Mouse (Mus musculus) limb, embryonic 15.5 days (tissue): ENCODE data around the gene Ccdc58. TPM values are rescaled to one million over a fixed set of nuclear protein-coding genes. Genes with fewer than 3 reads are reported as not detected.
"Not testable (repeated sequence)": the region's sequence is repeated elsewhere in the genome, so short reads cannot be mapped to it uniquely, and the experiment has no call there.

Experiments used
- ATAC-seq: fragments of 200-750 bp; cut with Nextera tagmentation; 2 replicates; pipeline ENCODE4 v1.8.0; 2017; ENCODE audit warnings: low read depth, moderate TSS enrichment; ENCODE audit not compliant: insufficient number of reproducible peaks, low FRiP score, low TSS enrichment
- H3K27ac ChIP-seq: fragments of 300-500 bp; sonication (generic); 2 replicates; pipeline ENCODE4 v1.5.1; 2015; ENCODE audit warnings: moderate library complexity, mild to moderate bottlenecking, inconsistent platforms
- H3K27me3 ChIP-seq: fragments of 300-500 bp; sonication (generic); 2 replicates; pipeline ENCODE4 v1.6.1; 2015; ENCODE audit warnings: inconsistent platforms
- H3K36me3 ChIP-seq: fragments of 300-500 bp; sonication (generic); 2 replicates; pipeline ENCODE4 v1.6.1; 2015; ENCODE audit warnings: inconsistent platforms
- H3K4me1 ChIP-seq: fragments of 300-500 bp; sonication (generic); 2 replicates; pipeline ENCODE4 v1.6.1; 2015; ENCODE audit warnings: inconsistent platforms
- H3K4me2 ChIP-seq: fragments of 300-500 bp; sonication (generic); 2 replicates; pipeline ENCODE4 v1.6.1; 2015; ENCODE audit warnings: mild to moderate bottlenecking, inconsistent platforms
- H3K4me3 ChIP-seq: fragments of 300-500 bp; sonication (generic); 2 replicates; pipeline ENCODE4 v1.5.1; 2015; ENCODE audit warnings: mild to moderate bottlenecking, inconsistent platforms
- H3K9ac ChIP-seq: fragments of 300-500 bp; sonication (generic); 2 replicates; pipeline ENCODE4 v1.6.1; 2015; ENCODE audit warnings: inconsistent platforms
- H3K9me3 ChIP-seq: fragments of 300-500 bp; sonication (generic); 2 replicates; pipeline ENCODE4 v1.6.1; 2016; ENCODE audit warnings: inconsistent platforms
- WGBS: fragments of 180-500 bp; shearing (Covaris S2); methylation state at CpG from one replicate; pipeline ENCODE4 v1.1.7; 2015; 5-methylcytosine and 5-hydroxymethylcytosine counted together
- polyA plus RNA-seq: library from polyadenylated mRNA; unstranded; fragments of >200 nt; fragmentation: Nextera tagmentation; extraction: Ambion mirVana; gene quantifications from 2 replicates; pipeline ENCODE4 v1.2.1, GENCODE M21; 2015

Gene Ccdc58
- polyA plus RNA-seq, 1 experiment from 2014 or later = 80.8 TPM

DNA sequence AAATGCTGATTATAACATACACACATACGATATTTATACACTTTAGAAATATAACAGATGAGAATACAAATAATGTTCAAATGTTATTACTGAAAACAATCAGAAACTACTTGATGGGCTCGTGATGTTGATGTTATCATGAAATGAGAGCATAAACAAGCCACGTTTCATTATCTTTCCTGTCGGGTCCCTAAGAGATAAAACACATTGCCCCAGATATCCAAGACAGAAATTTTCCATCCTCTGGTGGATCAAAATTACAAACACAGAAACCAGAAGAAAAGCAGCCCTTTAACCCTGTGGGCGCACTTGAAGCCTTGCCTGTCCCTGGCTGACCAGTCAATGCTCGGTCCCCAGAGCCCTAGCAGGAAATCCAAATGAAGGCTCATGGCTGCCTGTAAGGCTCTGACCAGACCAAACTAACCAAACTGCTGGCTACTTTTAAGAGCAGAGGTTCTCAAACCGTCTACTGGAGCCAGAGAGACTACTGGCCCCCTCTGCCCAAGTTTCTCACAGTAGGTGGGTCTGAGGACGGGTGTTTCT, 13.5 kb upstream of the Ccdc58 start:
- 71% methylated on average over 8 of the region's 8 CpGs for WGBS
- H3K36me3 ChIP-seq = peaks cover 35% of the 10 kb centered on the region
- no peak for ATAC-seq
- H3K27ac ChIP-seq = no peak overlapping the region
- 0 out of 2 replicates have a peak, but pooled peaks cover 3% of the 10 kb centered on the region for H3K4me1 ChIP-seq
- H3K27me3 ChIP-seq = no peaks in the 10 kb centered on the region
- no peak overlapping the region for H3K4me2 ChIP-seq
- no peak overlapping the region for H3K9ac ChIP-seq
- no peak overlapping the region for H3K4me3 ChIP-seq
- H3K9me3 ChIP-seq = no peaks in the 10 kb centered on the region

- not testable (repeated sequence) for ATAC-seq, H3K9ac ChIP-seq, H3K36me3 ChIP-seq, H3K9me3 ChIP-seq, H3K27me3 ChIP-seq, H3K27ac ChIP-seq, H3K4me2 ChIP-seq, H3K4me3 ChIP-seq
- WGBS = 78% methylated on average over 1 of the region's 1 CpGs
- H3K4me1 ChIP-seq = peaks cover 13% of the 10 kb centered on the region
These were observed 9.0 kb upstream of the Ccdc58 start for GRCm38 (mm10) chr16:36062534-36062933.

DNA sequence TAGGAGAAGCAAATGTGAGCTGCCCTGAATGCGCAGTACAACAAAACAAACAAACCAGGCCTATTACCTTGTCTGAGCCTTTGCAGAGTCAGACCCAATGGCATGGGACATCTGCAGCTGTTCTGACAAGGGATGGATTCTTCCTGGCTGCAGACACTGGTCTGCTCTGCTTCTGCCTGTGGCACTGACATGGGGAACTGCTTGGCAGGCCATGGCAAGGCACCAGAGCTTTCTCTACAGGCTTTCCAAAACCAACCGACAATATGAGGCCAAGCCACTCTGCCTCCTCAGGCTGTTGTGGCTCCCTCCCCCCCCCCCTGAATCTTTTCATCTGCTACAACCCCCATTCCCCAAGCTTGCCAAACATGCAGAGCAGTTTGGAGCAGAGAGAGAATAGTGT, 8.2 kb upstream of the Ccdc58 start:
- peaks cover 6% of the 10 kb centered on the region for H3K36me3 ChIP-seq
- H3K4me2 ChIP-seq = no peak overlapping the region
- no peak overlapping the region for H3K4me3 ChIP-seq
- WGBS = 66% methylated on average over 2 of the region's 2 CpGs
- 0 out of 2 replicates have a peak overlapping the region, but pooled peaks have one; percentile 4 for H3K27ac ChIP-seq
- H3K27me3 ChIP-seq = no peaks in the 10 kb centered on the region
- peaks cover 17% of the 10 kb centered on the region for H3K4me1 ChIP-seq
- no peaks in the 10 kb centered on the region for H3K9me3 ChIP-seq
- ATAC-seq = no peak
- no peak overlapping the region for H3K9ac ChIP-seq

- no peak overlapping the region for H3K9ac ChIP-seq
- ATAC-seq = no peak
- H3K4me3 ChIP-seq = no peak overlapping the region
- no peaks in the 10 kb centered on the region for H3K9me3 ChIP-seq
- no peak overlapping the region for H3K27ac ChIP-seq
- H3K4me2 ChIP-seq = no peak overlapping the region
- H3K4me1 ChIP-seq = peaks cover 30% of the 10 kb centered on the region
- H3K36me3 ChIP-seq = peaks cover 6% of the 10 kb centered on the region
- no peaks in the 10 kb centered on the region for H3K27me3 ChIP-seq
- WGBS = 81% methylated on average over 5 of the region's 5 CpGs
These were observed 6.6 kb upstream of the Ccdc58 start for GRCm38 (mm10) chr16:36064904-36065303.

GRCm38 (mm10) chr16:36067694-36068093, 3.8 kb upstream of the Ccdc58 start:
- ATAC-seq = no peak
- Histone ChIP-seq H3K9me3 (no peaks in the 10 kb centered on the region), H3K9ac (no peak overlapping the region), H3K4me2 (no peak overlapping the region), H3K36me3 (no peaks in the 10 kb centered on the region), H3K27ac (no peak overlapping the region), H3K27me3 (no peaks in the 10 kb centered on the region), H3K4me3 (no peak overlapping the region), H3K4me1 (peaks cover 30% of the 10 kb centered on the region)
- WGBS = 42% methylated on average over 2 of the region's 2 CpGs

GRCm38 (mm10) chr16:36068356-36068755, 3.1 kb upstream of the Ccdc58 start:
- Histone ChIP-seq H3K27me3 (no peaks in the 10 kb centered on the region), H3K9me3 (no peaks in the 10 kb centered on the region), H3K4me3 (no peak overlapping the region; the same call in 1 of the 2 replicates), H3K9ac (no peak overlapping the region), H3K4me2 (0 out of 2 replicates have a peak overlapping the region, but pooled peaks have one; percentile 54), H3K4me1 (peaks cover 30% of the 10 kb centered on the region), H3K27ac (no peak overlapping the region), H3K36me3 (no peaks in the 10 kb centered on the region)
- no peak for ATAC-seq
- 57% methylated on average over 3 of the region's 3 CpGs for WGBS

DNA sequence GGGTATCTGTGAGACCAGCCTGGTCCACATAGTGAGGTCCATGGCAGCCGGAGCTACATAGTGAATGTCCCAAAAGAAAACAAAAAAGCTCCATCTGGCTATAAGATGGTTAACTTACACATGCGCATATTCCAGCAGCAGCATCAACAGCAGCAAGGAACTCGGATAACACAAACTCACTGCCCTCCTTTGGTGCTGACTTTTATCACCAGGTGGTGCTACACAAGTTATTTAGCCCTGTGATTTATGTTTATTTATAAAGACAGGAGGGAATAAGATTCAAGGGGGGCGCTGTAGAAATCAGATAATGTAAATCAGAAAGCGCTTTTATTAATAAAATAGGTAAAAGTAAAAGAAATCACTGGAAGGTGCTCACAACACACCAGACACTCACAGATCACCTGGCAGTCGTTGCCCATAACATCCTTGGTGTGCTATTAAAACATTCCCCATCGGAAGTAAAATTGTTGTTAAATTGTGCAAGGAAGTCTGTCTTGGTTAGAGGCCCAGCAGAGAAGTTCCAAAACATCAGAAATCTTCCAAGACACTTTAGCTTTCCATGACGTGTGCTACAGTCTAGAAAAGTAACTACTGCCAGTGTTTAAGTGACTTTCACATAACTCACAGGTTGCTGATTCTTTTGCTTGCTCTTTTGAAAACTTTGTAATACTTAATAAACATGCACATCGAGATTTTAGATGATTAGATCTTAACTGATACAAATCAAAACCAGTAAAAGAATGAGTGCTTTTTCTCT, 1.5 kb upstream of the Ccdc58 start:
- H3K9me3 ChIP-seq = no peaks in the 10 kb centered on the region
- no peak overlapping the region for H3K27ac ChIP-seq
- H3K4me3 ChIP-seq = peak overlapping the region; percentile 86
- peak overlapping the region; percentile 54 for H3K4me2 ChIP-seq
- 0 out of 2 replicates have a peak overlapping the region, but pooled peaks have one; percentile 82 for H3K9ac ChIP-seq
- H3K36me3 ChIP-seq = no peaks in the 10 kb centered on the region
- H3K27me3 ChIP-seq = no peaks in the 10 kb centered on the region
- 20% methylated on average over 9 of the region's 9 CpGs for WGBS
- peaks cover 27% of the 10 kb centered on the region for H3K4me1 ChIP-seq
- ATAC-seq = no peak

DNA sequence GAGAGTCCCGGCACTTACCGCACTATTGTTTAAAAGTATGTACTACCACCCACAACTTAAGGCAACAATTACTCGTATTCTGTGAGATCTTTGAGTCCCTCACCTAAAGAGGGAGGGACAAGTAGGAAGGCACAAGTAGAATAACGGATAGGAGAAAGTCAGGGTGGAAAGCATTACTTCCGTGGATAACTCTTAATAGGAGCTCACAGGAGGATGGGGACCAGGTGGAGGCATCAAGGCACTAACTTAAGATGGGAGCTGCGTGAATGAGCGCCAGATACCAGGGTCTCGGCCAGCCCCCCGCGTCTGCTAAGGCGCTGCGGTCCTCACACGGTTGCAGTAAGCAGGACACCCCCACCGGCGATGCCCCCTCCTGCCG, 425 bp upstream of the Ccdc58 start:
- Histone ChIP-seq H3K27ac (peak overlapping the region; percentile 100), H3K4me3 (peak overlapping the region; percentile 86), H3K36me3 (peaks cover 5% of the 10 kb centered on the region; the same call in 1 of the 2 replicates), H3K4me1 (peaks cover 26% of the 10 kb centered on the region), H3K27me3 (no peaks in the 10 kb centered on the region), H3K9ac (peak overlapping the region; percentile 82), H3K9me3 (no peaks in the 10 kb centered on the region), H3K4me2 (peak overlapping the region; percentile 54)
- no peak for ATAC-seq
- WGBS = 0% methylated on average over 15 of the region's 16 CpGs

DNA sequence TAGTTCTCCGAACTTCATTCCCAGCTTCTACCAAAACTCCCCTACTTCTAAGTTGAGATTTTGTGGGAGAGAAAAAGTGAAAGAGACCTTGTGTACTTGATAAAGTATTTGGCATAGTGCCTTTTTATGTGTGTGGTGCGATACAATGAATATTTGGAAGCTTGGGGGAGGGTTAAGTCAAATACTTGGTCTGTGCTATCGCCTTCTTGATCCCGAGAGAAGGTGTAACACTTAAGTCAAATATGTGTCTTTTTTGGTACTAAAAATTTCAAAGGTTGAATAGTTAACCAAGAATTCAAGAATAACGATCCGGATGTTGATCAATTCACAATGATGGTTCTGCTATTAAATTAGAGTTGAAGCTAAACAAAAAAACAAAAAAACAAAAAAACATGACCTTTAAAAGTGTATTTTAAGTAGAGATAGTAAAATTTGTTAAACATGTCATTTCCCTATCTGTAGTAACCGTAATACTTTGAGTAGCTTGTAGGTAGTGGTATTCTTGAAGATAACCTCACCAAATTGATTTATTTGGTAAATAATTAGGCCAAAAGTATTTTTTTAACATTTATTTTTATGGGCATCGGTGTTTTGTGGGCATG, 1.0 kb downstream of the Ccdc58 start:
- Histone ChIP-seq H3K9ac (peak overlapping the region; percentile 82), H3K27ac (peak overlapping the region; percentile 100), H3K27me3 (no peaks in the 10 kb centered on the region), H3K4me3 (peak overlapping the region; percentile 86), H3K4me1 (peaks cover 19% of the 10 kb centered on the region), H3K9me3 (no peaks in the 10 kb centered on the region), H3K36me3 (peaks cover 5% of the 10 kb centered on the region; the same call in 1 of the 2 replicates), H3K4me2 (peak overlapping the region; percentile 54)
- 27% methylated on average over 8 of the region's 8 CpGs for WGBS
- no peak for ATAC-seq

DNA sequence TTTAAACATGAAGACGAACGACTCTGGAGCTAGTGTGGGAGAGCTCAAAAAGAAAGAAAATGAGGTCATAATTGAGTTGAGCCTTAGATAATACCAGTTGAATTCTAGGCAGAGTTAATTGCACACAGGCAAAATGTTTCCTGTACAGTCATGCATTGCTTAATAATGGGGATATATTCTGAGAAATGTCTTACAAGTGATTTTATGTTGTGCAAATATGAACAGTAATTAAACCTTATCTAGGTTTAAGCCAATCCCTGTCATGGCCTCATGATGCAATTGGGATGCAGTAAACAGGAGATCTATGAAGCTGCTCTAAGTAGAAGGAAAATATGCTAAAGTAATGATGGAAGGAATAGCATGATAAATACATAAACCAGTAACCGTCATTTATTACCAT, 3.3 kb downstream of the Ccdc58 start:
- H3K4me3 ChIP-seq = no peak overlapping the region
- H3K9me3 ChIP-seq = no peaks in the 10 kb centered on the region
- H3K27me3 ChIP-seq = no peaks in the 10 kb centered on the region
- no peak overlapping the region for H3K9ac ChIP-seq
- H3K36me3 ChIP-seq = peaks cover 8% of the 10 kb centered on the region; the same call in 1 of the 2 replicates
- 88% methylated on average over 3 of the region's 3 CpGs for WGBS
- no peak for ATAC-seq
- H3K4me1 ChIP-seq = 0 out of 2 replicates have a peak, but pooled peaks cover under 1% of the 10 kb centered on the region
- no peak overlapping the region for H3K4me2 ChIP-seq
- H3K27ac ChIP-seq = no peak overlapping the region

DNA sequence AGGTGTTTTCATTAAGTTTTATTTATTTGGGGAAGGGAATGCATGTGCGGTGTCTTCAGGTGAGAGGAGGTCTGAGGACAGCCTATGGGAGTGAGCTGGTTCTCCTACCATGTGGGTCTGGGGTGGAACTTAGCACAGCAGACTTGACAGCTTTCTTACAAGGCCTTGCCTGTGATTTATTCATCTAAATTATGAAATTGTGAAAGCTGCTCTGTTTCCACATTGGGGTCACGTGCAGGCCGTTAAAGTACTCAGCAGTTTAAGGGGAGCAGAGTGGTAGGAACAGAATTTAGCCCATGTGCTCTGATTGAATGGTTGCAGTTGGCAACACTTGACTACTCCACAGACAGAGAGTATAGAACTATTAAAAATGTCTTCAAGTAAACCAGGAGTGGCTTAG, 8.4 kb downstream of the Ccdc58 start:
- no peaks in the 10 kb centered on the region for H3K4me1 ChIP-seq
- no peaks in the 10 kb centered on the region for H3K9me3 ChIP-seq
- 88% methylated on average over 3 of the region's 3 CpGs for WGBS
- no peaks in the 10 kb centered on the region for H3K27me3 ChIP-seq
- ATAC-seq = no peak
- H3K4me2 ChIP-seq = no peak overlapping the region
- H3K4me3 ChIP-seq = no peak overlapping the region
- no peak overlapping the region for H3K9ac ChIP-seq
- peaks cover 27% of the 10 kb centered on the region for H3K36me3 ChIP-seq
- no peak overlapping the region for H3K27ac ChIP-seq

GRCm38 (mm10) chr16:36087846-36088245, 16.4 kb downstream of the Ccdc58 start:
- H3K4me1 ChIP-seq = no peaks in the 10 kb centered on the region
- H3K9ac ChIP-seq = no peak overlapping the region
- no peak overlapping the region for H3K4me2 ChIP-seq
- H3K27me3 ChIP-seq = no peaks in the 10 kb centered on the region
- peaks cover 59% of the 10 kb centered on the region for H3K36me3 ChIP-seq
- no peaks in the 10 kb centered on the region for H3K9me3 ChIP-seq
- ATAC-seq = no peak
- H3K27ac ChIP-seq = 0 out of 2 replicates have a peak overlapping the region, but pooled peaks have one; percentile 2
- no peak overlapping the region for H3K4me3 ChIP-seq
- 80% methylated on average over 4 of the region's 4 CpGs for WGBS
